Mouse (Mus musculus) spleen, adult 12 weeks (tissue): ENCODE results near the gene Rest.

ENCODE experiments used
- DNase-seq: peaks from one replicate; pipeline ENCODE4 v3.0.0; 2022; ENCODE audit warnings: low spot score

Gene Rest

GRCm38 (mm10) chr5:77266066-77266885, 985 bp downstream of the Rest start:
- DNase-seq = peak; percentile 41

- DNase-seq = no peak
Observed at GRCm38 (mm10) chr5:77266886-77267401, 1.7 kb downstream of the Rest start.

- DNase-seq = no peak
Observed at GRCm38 (mm10) chr5:77267441-77267840, 2.1 kb downstream of the Rest start.

- DNase-seq = no peak
Observed at GRCm38 (mm10) chr5:77267957-77268624, 2.8 kb downstream of the Rest start.

GRCm38 (mm10) chr5:77269399-77269798, 4.1 kb downstream of the Rest start:
- DNase-seq = no peak

- DNase-seq = peak; percentile 26
Observed at GRCm38 (mm10) chr5:77273151-77273550, 7.9 kb downstream of the Rest start.

- peak; percentile 36 for DNase-seq
Observed at GRCm38 (mm10) chr5:77275950-77276349, 10.7 kb downstream of the Rest start.

- no peak for DNase-seq
Observed at GRCm38 (mm10) chr5:77277204-77277603, 11.9 kb downstream of the Rest start.

GRCm38 (mm10) chr5:77281518-77282174, 16.4 kb downstream of the Rest start:
- DNase-seq = no peak

- DNase-seq = no peak
Observed at GRCm38 (mm10) chr5:77282242-77282641, 17.0 kb downstream of the Rest start.

- no peak for DNase-seq
Observed at GRCm38 (mm10) chr5:77285685-77286084, 20.4 kb downstream of the Rest start.

- DNase-seq = no peak
Observed at GRCm38 (mm10) chr5:77286904-77287303, 21.6 kb downstream of the Rest start.

GRCm38 (mm10) chr5:77287901-77288300, 22.6 kb downstream of the Rest start:
- no peak for DNase-seq

GRCm38 (mm10) chr5:77289686-77290085, 24.4 kb downstream of the Rest start:
- peak; percentile 31 for DNase-seq

- no peak for DNase-seq
Observed at GRCm38 (mm10) chr5:77290606-77291005, 25.3 kb downstream of the Rest start.

GRCm38 (mm10) chr5:77292803-77293522, 27.7 kb downstream of the Rest start:
- DNase-seq = no peak

GRCm38 (mm10) chr5:77299486-77299885, 34.2 kb downstream of the Rest start:
- no peak for DNase-seq

GRCm38 (mm10) chr5:77301296-77301903, 36.1 kb downstream of the Rest start:
- DNase-seq = no peak

- no peak for DNase-seq
Observed at GRCm38 (mm10) chr5:77307821-77308553, 42.7 kb downstream of the Rest start.

GRCm38 (mm10) chr5:77309051-77309906, 44.0 kb downstream of the Rest start:
- no peak for DNase-seq
